Mouse (Mus musculus): Measurements from ENCODE around the gene Dmac2. TPM values are rescaled to one million over a fixed set of nuclear protein-coding genes. Genes with fewer than 3 reads are reported as not detected.

Gene Dmac2
- polyA plus RNA-seq, 1 experiment from 2014 or later: 49.5 TPM

Other genes starting within 250 kb of the Dmac2 start
- not detected in 2 replicates for gene Cnfn, start 249.7 kb upstream of the Dmac2 start, polyA plus RNA-seq (2015; fragmentation: Nextera tagmentation; extraction: Ambion mirVana)
- 5.7 and 6.9 TPM in 2 replicates for gene Lipe, start 220.7 kb upstream of the Dmac2 start, polyA plus RNA-seq (2015; fragmentation: Nextera tagmentation; extraction: Ambion mirVana)
- 0.27 and 0.40 TPM in 2 replicates for gene Cxcl17, start 206.5 kb upstream of the Dmac2 start, polyA plus RNA-seq (2015; fragmentation: Nextera tagmentation; extraction: Ambion mirVana)
- gene Ceacam1, start 141.8 kb upstream of the Dmac2 start, polyA plus RNA-seq (2015; fragmentation: Nextera tagmentation; extraction: Ambion mirVana): 2.6 and 2.9 TPM in 2 replicates
- 0.05 TPM in 1 of 2 replicates, not detected in the other for gene Ceacam2, start 79.6 kb upstream of the Dmac2 start, polyA plus RNA-seq (2015; fragmentation: Nextera tagmentation; extraction: Ambion mirVana)
- gene Erich4, start 3.5 kb upstream of the Dmac2 start, polyA plus RNA-seq (2015; fragmentation: Nextera tagmentation; extraction: Ambion mirVana): not detected in 2 replicates
- gene B3gnt8, start 7.2 kb downstream of the Dmac2 start, polyA plus RNA-seq (2015; fragmentation: Nextera tagmentation; extraction: Ambion mirVana): 5.7 and 5.8 TPM in 2 replicates
- gene Bckdha, start 39.6 kb downstream of the Dmac2 start, polyA plus RNA-seq (2015; fragmentation: Nextera tagmentation; extraction: Ambion mirVana): 56.3 and 56.9 TPM in 2 replicates
- gene Exosc5, start 39.8 kb downstream of the Dmac2 start, polyA plus RNA-seq (2015; fragmentation: Nextera tagmentation; extraction: Ambion mirVana): 40.4 and 42.1 TPM in 2 replicates
- 1.4 and 1.5 TPM in 2 replicates for gene Tmem91, start 55.8 kb downstream of the Dmac2 start, polyA plus RNA-seq (2015; fragmentation: Nextera tagmentation; extraction: Ambion mirVana)
- gene B9d2, start 61.4 kb downstream of the Dmac2 start, polyA plus RNA-seq (2015; fragmentation: Nextera tagmentation; extraction: Ambion mirVana): 30.8 and 32.8 TPM in 2 replicates
- 4.3 TPM in 2 replicates for gene Tgfb1, start 67.6 kb downstream of the Dmac2 start, polyA plus RNA-seq (2015; fragmentation: Nextera tagmentation; extraction: Ambion mirVana)
- 19.7 and 22.1 TPM in 2 replicates for gene Ccdc97, start 99.7 kb downstream of the Dmac2 start, polyA plus RNA-seq (2015; fragmentation: Nextera tagmentation; extraction: Ambion mirVana)
- 38.1 and 38.8 TPM in 2 replicates for gene Hnrnpul1, start 135.3 kb downstream of the Dmac2 start, polyA plus RNA-seq (2015; fragmentation: Nextera tagmentation; extraction: Ambion mirVana)
- gene Axl, start 169.3 kb downstream of the Dmac2 start, polyA plus RNA-seq (2015; fragmentation: Nextera tagmentation; extraction: Ambion mirVana): 47.3 and 48.6 TPM in 2 replicates
- gene Cyp2s1, start 197.5 kb downstream of the Dmac2 start, polyA plus RNA-seq (2015; fragmentation: Nextera tagmentation; extraction: Ambion mirVana): 2.7 and 3.0 TPM in 2 replicates

Measured in heart, embryonic 13.5 days (tissue).